Mouse (Mus musculus) stomach, embryonic 16.5 days (tissue): ENCODE measurements around the gene Ms4a1. TPM values are rescaled to one million over a fixed set of nuclear protein-coding genes. Genes with fewer than 3 reads are reported as not detected.
"Not testable (repeated sequence)": the region's sequence is repeated elsewhere in the genome, so short reads cannot be mapped to it uniquely, and the experiment has no call there.

Experiments
- ATAC-seq: fragments of 200-750 bp; cut with Nextera tagmentation; 2 replicates; pipeline ENCODE4 v1.8.0; 2017; ENCODE audit warnings: moderate number of reproducible peaks, moderate TSS enrichment; ENCODE audit not compliant: insufficient read depth, low FRiP score
- H3K27ac ChIP-seq: fragments of 300-500 bp; sonication (generic); 2 replicates; pipeline ENCODE4 v1.5.1; 2014; ENCODE audit warnings: low read length
- H3K27me3 ChIP-seq: fragments of 300-500 bp; sonication (generic); 2 replicates; pipeline ENCODE4 v1.6.1; 2014; ENCODE audit warnings: low read length, control low read depth, mixed read lengths; ENCODE audit not compliant: control insufficient read depth, insufficient read depth
- H3K36me3 ChIP-seq: fragments of 300-500 bp; sonication (generic); 2 replicates; pipeline ENCODE4 v1.6.1; 2014; ENCODE audit warnings: low read length; ENCODE audit not compliant: control insufficient read depth, insufficient read depth
- H3K4me1 ChIP-seq: fragments of 300-500 bp; sonication (generic); 2 replicates; pipeline ENCODE4 v1.6.1; 2014; ENCODE audit warnings: low read length, control low read depth, mixed read lengths; ENCODE audit not compliant: control insufficient read depth, insufficient read depth
- H3K4me2 ChIP-seq: fragments of 300-500 bp; sonication (generic); 2 replicates; pipeline ENCODE4 v1.6.1; 2014; ENCODE audit warnings: low read depth, low read length, mixed read lengths
- H3K4me3 ChIP-seq: fragments of 300-500 bp; sonication (generic); replicated peaks from 2 replicates; pipeline ENCODE4 v1.5.1; 2014; ENCODE audit warnings: mild to moderate bottlenecking, low read length
- H3K9ac ChIP-seq: fragments of 300-500 bp; sonication (generic); 2 replicates; pipeline ENCODE4 v1.6.1; 2014; ENCODE audit warnings: low read length
- H3K9me3 ChIP-seq: fragments of 300-500 bp; sonication (generic); replicated peaks from 2 replicates; pipeline ENCODE4 v1.6.1; 2016; ENCODE audit warnings: low read length, control low read depth; ENCODE audit not compliant: control insufficient read depth
- WGBS: fragments of 180-500 bp; shearing (Covaris S2); extraction: QIAGEN DNeasy Blood & Tissue Kit; methylation state at CpG from one replicate; pipeline ENCODE4 v1.1.7; 2014; 5-methylcytosine and 5-hydroxymethylcytosine counted together
- polyA plus RNA-seq: library from polyadenylated mRNA; unstranded; fragments of >200 nt; fragmentation: Nextera tagmentation; extraction: Ambion mirVana; gene quantifications from 2 replicates; pipeline ENCODE4 v1.2.1, GENCODE M21; 2015

The Ms4a1 gene
- polyA plus RNA-seq, result 0.11 TPM in 1 of 2 replicates, not detected in the other

- H3K4me1 ChIP-seq, result no peaks in the 10 kb centered on the region
- H3K36me3 ChIP-seq, result no peaks in the 10 kb centered on the region
- no peak within 1 kb of the TSS for H3K9ac ChIP-seq
- no peaks in the 10 kb centered on the region for H3K9me3 ChIP-seq
- H3K27me3 ChIP-seq, result no peaks in the 10 kb centered on the region
- ATAC-seq, result no peak
- H3K4me3 ChIP-seq, result no peak within 1 kb of the TSS
- no peak within 1 kb of the TSS for H3K4me2 ChIP-seq
- no peak within 1 kb of the TSS for H3K27ac ChIP-seq
- WGBS, result 86% methylated on average over 8 of the region's 8 CpGs
Measured at GRCm38 (mm10) chr19:11266052-11266845, at the start of gene Ms4a1. TSS of gene Ms4a1 (minus strand) at chr19:11266241.

- H3K9me3 ChIP-seq, result 0 out of 2 replicates have a peak, but pooled peaks cover 3% of the 10 kb centered on the region
- no peak within 1 kb of the TSS for H3K4me2 ChIP-seq
- WGBS, result 81% methylated on average over 1 of the region's 1 CpGs
- no peaks in the 10 kb centered on the region for H3K27me3 ChIP-seq
- H3K4me1 ChIP-seq, result no peaks in the 10 kb centered on the region
- H3K4me3 ChIP-seq, result no peak within 1 kb of the TSS
- H3K27ac ChIP-seq, result no peak within 1 kb of the TSS
- H3K36me3 ChIP-seq, result no peaks in the 10 kb centered on the region
- H3K9ac ChIP-seq, result no peak within 1 kb of the TSS
- ATAC-seq, result no peak
Measured at GRCm38 (mm10) chr19:11314354-11314753, 48.3 kb upstream of the Ms4a1 start, which contains the start of gene Ms4a14. TSS of gene Ms4a14 (minus strand) at chr19:11314454.

DNA sequence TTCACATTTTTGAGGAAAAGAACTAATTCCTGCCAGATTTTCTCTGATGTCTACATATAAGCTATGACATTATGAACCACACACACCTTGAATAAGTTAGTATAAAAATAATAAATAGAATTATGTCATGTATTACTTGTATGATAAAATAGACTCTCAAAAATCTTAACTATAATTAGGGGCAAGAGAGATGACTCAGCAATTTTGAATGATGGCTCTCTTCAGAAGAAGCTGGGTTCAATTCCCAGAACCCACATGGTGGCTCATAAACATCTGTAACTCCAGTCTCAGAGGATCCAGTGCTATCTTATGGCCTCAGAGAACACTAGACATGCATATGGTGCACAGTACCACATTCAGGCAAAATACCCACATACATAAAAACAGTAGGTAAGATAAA, 42.8 kb upstream of the Ms4a1 start:
- no peaks in the 10 kb centered on the region for H3K36me3 ChIP-seq
- no peaks in the 10 kb centered on the region for H3K9me3 ChIP-seq

GRCm38 (mm10) chr19:11299529-11299928, 33.5 kb upstream of the Ms4a1 start:
- not testable (repeated sequence) for H3K9ac ChIP-seq, H3K4me2 ChIP-seq, H3K27me3 ChIP-seq, H3K4me3 ChIP-seq, H3K36me3 ChIP-seq, ATAC-seq, H3K9me3 ChIP-seq, H3K4me1 ChIP-seq, H3K27ac ChIP-seq
- 56% methylated on average over 4 of the region's 4 CpGs for WGBS

More for the DNA sequence above, 42.8 kb upstream of the Ms4a1 start:
- Histone ChIP-seq H3K4me1 (no peaks in the 10 kb centered on the region), H3K4me2 (no peak overlapping the region), H3K9ac (no peak overlapping the region), H3K27me3 (no peaks in the 10 kb centered on the region), H3K4me3 (no peak overlapping the region), H3K27ac (no peak overlapping the region)
- ATAC-seq, result no peak

- no peaks in the 10 kb centered on the region for H3K27me3 ChIP-seq
- H3K9me3 ChIP-seq, result no peaks in the 10 kb centered on the region
- no peak for ATAC-seq
- H3K27ac ChIP-seq, result no peak overlapping the region
- H3K36me3 ChIP-seq, result no peaks in the 10 kb centered on the region
- H3K4me2 ChIP-seq, result no peak overlapping the region
- no peaks in the 10 kb centered on the region for H3K4me1 ChIP-seq
- no peak overlapping the region for H3K9ac ChIP-seq
- no peak overlapping the region for H3K4me3 ChIP-seq
- WGBS, result 61% methylated on average over 2 of the region's 2 CpGs
Measured at GRCm38 (mm10) chr19:11298939-11299338, 32.9 kb upstream of the Ms4a1 start.

DNA sequence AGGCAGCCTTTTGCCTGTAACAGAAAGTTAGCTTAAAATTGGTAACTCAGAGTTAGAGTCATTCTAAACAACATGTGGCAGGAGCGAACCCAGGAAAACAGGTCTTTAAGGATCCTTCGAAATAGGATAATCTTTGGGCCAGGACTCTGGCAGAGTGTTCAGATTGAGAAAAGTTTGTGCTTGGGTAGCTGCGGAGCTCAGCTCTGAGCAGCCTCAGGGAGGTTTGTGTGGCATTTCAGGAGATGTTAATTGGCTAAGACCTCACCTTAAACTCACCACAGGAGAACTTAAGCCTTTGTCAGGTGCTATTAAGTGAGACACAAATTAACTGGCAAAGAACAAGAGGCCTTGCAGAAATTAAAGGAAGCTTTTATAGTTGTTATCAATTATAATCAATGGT, 27.6 kb upstream of the Ms4a1 start:
- 10% methylated on average over 3 of the region's 3 CpGs for WGBS
- H3K4me2 ChIP-seq, result peak overlapping the region; percentile 59

GRCm38 (mm10) chr19:11292990-11293389, 26.9 kb upstream of the Ms4a1 start:
- peak overlapping the region; percentile 50 for H3K4me3 ChIP-seq
- 2% methylated on average over 12 of the region's 12 CpGs for WGBS
- no peaks in the 10 kb centered on the region for H3K4me1 ChIP-seq
- peak overlapping the region; percentile 73 for H3K27ac ChIP-seq
- ATAC-seq, result no peak
- peak overlapping the region; percentile 61 for H3K9ac ChIP-seq
- no peaks in the 10 kb centered on the region for H3K27me3 ChIP-seq
- H3K4me2 ChIP-seq, result peak overlapping the region; percentile 59
- no peaks in the 10 kb centered on the region for H3K9me3 ChIP-seq
- H3K36me3 ChIP-seq, result no peaks in the 10 kb centered on the region

More for the DNA sequence above, 27.6 kb upstream of the Ms4a1 start:
- H3K9ac ChIP-seq, H3K36me3 ChIP-seq, H3K9me3 ChIP-seq, ATAC-seq, H3K27ac ChIP-seq, H3K27me3 ChIP-seq, H3K4me1 ChIP-seq: not testable (repeated sequence)
- H3K4me3 ChIP-seq, result 0 out of 2 replicates have a peak overlapping the region, but pooled peaks have one; percentile 14

DNA sequence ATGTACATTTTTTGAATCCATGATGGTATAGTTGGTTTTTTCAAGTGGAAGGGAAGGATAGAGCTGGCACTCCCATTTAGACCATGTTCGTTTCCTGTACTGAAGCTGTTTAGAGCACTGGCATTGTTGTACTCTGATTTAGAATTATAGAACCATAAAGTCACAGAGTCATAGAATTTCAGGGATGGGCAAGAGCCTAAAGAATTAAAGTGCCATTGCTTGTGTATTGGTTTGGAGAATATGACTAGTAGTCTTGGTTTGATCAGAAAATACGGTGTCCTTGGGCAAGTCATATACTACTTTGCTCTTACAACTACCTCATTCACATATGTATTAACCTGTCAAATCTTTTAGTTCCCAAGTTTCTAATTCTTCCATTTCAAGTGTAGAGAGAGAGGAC, 17.7 kb upstream of the Ms4a1 start, which contains the start of gene Ms4a5:
Gene Ms4a5 (minus strand): TSS at position 101 of the 400 bp plus-strand sequence.
- H3K27ac ChIP-seq, result no peak within 1 kb of the TSS
- H3K9me3 ChIP-seq, result no peaks in the 10 kb centered on the region
- H3K9ac ChIP-seq, result no peak within 1 kb of the TSS
- H3K36me3 ChIP-seq, result no peaks in the 10 kb centered on the region
- H3K4me1 ChIP-seq, result no peaks in the 10 kb centered on the region
- H3K27me3 ChIP-seq, result no peaks in the 10 kb centered on the region
- 95% methylated on average over 2 of the region's 2 CpGs for WGBS
- H3K4me3 ChIP-seq, result no peak within 1 kb of the TSS
- no peak within 1 kb of the TSS for H3K4me2 ChIP-seq
- no peak for ATAC-seq

GRCm38 (mm10) chr19:11280223-11280622, 14.2 kb upstream of the Ms4a1 start:
- H3K27ac ChIP-seq, result no peak overlapping the region
- WGBS, result 73% methylated on average over 3 of the region's 3 CpGs
- H3K4me1 ChIP-seq, result 0 out of 2 replicates have a peak, but pooled peaks cover 3% of the 10 kb centered on the region
- no peaks in the 10 kb centered on the region for H3K36me3 ChIP-seq
- no peaks in the 10 kb centered on the region for H3K9me3 ChIP-seq
- ATAC-seq, result no peak
- H3K4me2 ChIP-seq, result no peak overlapping the region
- H3K4me3 ChIP-seq, result no peak overlapping the region
- H3K27me3 ChIP-seq, result no peaks in the 10 kb centered on the region
- H3K9ac ChIP-seq, result no peak overlapping the region
